Mouse (Mus musculus) layer of hippocampus, adult 8-10 months (tissue): ENCODE results near the gene Fam163b. TPM values are rescaled to one million over a fixed set of nuclear protein-coding genes. Genes with fewer than 3 reads are reported as not detected.
A peak's percentile ranks its signal among the peaks of the same experiment; 100 is the strongest.

ENCODE experiments used
- DNase-seq, 2 experiments: peaks; one replicate each; pipeline ENCODE4 v3.0.0; 2022; ENCODE audit warnings: low spot score in 2 of 2
- total RNA-seq, 4 experiments: library from RNA; stranded (reverse); gene quantifications; 2 replicates each; pipeline ENCODE4 v1.2.4; 2022

The Fam163b gene
- total RNA-seq: 100 to 1,000 TPM in 2 of 4 experiments, 10 to 100 TPM in 2; 87.0 to 124 (median 100) TPM

DNA sequence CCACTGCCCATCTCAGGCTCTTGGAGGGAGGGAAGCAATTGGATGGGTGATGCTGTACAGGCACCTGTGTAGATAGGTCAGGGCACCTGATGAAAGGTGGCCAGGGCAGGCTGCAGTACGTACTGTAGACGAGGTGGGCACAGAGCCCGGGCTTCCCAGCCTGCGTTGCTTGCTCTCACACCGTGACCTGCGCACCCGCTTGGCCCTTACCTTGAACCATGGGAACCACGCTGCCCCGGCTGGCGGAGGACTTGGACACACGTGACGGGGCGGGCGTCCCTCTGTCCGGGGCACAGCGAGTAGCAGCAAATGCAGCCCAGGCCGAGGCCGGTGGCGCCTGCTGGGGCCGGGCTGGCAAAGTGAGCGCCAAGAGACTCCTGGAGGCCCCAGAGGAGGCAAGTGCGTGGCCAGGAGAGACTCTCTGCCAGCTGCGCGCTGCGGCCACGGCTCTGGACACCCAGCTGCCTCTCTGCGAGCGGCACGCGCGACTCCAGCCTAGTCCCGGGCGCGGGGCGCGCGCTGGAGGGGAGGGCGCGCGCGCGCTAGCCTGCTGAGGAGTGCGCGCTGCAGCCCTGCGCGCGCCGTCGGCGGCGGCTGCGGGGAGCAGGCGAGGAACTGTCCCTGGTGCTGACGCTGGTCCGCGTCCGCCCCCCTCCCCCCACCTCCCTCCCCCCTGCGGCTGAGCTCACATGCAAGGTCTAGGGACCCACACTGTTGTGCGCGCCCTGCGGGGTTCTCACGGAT, at the start of gene Fam163b:
Fam163b (minus strand) TSS at position 542 of the 744 bp plus-strand sequence.
- DNase-seq: no peak

DNA sequence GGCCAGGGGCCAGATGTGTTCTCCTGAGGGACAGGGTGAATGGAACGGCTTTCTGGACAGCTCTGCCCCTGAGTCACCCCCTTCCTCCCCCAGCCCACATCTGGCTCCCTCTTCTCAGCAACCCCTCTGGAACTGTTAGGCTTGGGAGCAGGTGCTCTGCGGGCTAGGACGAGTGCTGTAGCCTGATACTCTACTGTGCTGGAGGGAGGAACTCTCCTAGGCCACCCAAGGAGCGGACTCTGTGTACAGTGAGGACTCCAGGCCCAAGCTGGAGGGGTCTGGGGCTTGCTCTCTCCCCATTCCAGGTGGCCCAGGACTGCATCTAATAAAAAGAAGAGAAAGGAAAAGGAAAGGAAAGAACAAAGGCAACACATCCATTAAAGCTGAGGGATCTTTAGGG, 47.7 kb upstream of the Fam163b start:
- no peak for DNase-seq

DNA sequence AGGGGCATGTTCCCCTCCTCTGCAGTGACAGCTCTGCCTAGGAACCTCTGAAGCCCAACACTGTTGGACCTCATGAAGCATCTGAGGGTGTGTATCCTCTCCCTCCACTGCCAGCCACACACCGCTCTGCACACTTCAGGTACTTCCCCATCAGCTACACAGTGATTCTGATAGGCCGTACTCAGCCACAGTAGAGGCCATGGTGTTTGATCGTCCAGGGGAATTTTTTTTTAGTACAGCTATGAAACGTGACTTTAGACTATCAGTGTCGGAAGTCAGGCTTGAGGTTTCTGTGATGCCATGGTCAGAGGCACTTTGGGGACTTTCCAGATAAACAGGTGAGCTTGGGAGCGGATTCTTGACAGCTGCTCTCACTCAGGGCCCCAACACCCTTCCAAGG, 45.2 kb upstream of the Fam163b start:
- no peak for DNase-seq

DNA sequence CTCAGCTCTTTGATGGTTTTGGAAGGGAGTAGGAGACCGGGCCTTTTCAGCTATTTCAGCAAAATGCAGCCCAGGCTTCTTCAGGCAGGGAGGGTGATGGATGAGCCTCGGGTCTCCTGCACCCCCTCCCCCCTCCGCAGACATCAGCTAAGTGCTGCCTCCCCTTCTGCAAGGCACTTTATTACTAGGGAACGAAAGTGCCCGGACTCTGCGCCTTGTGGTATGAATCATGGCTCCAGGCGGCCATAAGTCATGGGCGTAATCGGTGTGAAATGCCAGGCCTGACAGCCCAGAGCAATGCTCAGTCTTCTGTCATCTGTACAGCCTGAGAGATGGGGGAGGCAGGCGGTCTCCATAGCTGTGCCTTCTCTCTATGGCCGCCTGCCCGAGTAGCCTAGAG, 41.4 kb upstream of the Fam163b start:
- no peak for DNase-seq

DNA sequence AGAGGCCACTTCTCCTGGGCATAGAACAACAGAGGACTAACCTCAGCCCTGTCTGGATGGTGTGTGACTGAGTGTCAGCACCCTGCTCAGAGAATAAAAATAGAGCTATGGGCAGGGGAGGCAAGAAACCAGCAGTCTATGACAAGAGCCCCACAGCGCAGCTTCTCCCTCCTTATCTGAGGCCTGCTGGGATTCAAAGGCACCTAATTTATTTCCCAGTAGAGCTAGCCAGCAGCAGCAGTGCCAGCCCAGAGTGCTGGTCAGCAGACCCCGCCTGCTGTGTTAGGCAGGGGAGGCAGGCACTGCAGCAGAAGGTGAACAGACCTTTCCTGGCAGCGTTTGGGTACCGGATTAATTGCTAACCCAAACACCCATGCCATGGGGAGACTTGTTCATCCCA, 39.6 kb upstream of the Fam163b start:
- DNase-seq: no peak

DNA sequence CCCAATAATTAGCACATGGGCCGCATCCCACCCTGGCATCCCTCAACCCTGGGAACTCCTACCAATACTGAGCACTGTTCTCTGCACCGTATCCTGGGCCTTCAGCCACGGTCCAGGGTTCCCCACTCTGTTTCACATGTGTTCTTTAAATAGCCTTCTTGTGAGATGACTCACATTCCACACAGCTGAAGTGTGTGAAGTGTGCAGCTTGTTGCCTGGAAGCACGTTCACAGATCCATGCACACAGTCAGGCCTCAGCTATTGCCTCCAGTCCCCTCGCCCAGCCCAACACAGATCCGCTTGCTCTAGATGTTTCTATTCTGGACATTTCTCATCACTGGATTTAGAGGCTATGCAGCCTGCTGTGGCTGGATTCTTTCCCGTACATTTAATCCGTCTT, 36.8 kb upstream of the Fam163b start:
- no peak for DNase-seq

DNA sequence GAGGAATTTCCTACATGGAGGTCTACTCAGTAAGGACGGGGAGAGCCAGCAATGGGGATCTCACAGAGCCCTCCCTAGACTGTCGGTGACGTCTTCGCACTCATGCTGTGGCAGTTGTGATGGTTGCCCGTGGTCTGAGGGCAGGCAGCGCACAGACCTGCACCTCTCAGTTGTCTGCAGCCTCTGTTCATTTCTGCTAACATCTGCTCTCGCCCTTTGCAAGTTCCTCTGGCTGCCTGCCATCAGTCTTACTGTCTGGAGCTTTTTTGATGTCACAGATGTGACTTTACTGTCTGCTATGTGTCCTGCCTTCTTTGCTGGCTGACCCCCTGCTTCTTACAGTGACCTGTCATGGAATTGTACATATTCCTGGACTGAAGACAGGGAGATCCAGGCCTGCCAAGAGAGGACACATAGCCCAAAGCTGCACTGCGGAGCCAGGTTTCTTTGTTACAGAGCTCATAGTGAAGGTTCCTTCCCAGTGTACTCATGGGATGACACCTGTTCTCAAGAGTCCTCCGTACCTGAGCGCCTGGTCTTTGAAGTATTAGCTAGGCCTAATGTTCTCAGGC, 33.5 kb upstream of the Fam163b start:
- DNase-seq: no peak

DNA sequence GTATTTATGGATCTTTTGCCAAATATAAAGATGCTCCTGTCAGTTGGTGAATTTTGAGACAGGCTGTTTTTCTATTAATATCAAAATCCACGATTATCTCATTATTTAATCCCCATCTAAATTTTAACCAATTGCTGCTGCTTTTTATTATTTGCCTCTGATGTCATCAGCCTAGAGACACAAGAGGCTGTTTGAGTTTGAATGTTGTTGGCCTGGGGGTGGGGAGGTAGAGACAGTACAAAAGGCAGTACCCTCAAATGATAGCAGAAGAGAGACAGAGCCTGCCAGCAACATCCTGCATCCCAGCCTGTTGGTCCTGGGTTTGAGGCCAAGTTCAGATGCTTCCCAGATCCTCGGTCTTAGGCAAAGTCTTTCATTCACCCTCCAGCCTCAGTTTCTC, 32.0 kb upstream of the Fam163b start:
- no peak for DNase-seq

DNA sequence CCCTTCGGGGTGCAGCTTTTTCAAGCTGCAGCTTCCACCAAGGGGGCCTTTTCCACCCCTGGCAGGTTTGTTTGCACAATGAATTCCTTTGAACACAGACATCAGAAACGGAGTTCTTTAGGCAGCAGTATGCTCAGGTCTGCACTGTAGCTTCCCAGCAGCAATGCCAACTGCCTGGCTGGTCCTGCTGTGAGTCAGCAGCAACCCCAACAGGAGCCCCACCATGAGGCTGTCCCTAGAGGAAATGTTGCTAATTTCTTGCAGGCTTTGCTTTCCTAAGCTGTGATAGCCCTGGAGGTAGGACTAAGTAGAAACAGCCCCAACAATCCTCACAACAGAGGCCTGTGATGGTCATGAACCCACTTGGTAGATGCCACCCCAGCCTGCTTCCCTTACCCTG, 24.7 kb upstream of the Fam163b start:
- DNase-seq: no peak

DNA sequence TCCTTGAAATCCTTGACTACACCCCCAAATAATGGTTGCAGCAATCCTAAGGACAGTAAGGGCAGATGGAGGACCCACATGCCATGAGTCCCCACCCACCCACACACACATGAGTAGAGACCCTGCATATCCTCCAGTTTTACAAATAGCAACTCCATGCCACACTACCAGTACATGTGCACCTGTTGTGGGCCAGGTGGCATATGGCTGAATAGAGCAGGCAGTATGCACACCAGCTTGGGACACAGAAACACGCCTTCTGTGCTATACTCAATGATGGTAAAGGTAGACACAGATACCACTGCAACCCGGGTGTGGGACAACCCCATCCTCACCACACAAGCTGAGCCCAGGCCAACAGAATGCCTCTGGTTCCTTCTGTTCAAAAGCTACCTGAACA, 23.8 kb upstream of the Fam163b start:
- peak; percentile 75 for DNase-seq

DNA sequence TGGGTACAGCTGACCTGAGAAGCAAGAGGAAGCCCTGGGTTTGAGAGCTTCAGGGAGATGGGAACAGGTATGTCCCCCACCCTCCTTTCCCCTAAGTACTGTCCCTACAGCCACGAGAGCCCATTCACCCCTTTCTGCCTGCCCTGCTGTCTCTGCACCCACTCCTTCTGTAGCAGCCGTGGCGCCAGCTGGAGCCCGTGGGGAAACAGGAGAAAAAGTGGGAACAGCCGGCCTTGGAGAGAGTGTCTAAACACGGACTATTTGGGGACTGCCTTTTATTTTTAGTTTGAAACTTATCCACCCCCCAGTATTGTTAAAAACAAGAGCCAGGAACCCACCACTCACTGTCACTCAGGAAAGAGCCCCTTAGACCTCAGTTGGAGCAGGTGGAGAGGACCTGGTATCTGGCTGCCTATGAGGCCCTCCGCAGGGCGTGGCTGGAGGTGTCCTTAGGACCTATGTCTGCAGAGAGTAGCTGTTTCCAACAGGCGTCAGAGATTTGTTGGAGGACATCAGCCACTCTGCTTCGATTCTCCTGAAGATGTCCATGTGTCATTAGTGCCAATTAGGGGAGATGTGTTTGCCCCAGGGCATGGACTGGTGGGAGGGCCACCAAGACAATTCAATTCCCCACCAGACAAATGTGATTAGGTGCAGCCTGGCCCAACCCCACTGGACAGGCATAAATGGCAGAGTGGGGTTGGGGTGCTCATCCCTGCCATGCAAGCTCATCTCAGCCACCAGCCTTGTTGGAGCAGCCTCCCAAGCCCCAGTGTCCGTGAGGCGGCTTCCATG, 22.7 kb upstream of the Fam163b start, which contains the start of gene Dbh:
Dbh (plus strand) TSS at position 438 of the 795 bp plus-strand sequence.
- peak; percentile 73 to 75 for DNase-seq

DNA sequence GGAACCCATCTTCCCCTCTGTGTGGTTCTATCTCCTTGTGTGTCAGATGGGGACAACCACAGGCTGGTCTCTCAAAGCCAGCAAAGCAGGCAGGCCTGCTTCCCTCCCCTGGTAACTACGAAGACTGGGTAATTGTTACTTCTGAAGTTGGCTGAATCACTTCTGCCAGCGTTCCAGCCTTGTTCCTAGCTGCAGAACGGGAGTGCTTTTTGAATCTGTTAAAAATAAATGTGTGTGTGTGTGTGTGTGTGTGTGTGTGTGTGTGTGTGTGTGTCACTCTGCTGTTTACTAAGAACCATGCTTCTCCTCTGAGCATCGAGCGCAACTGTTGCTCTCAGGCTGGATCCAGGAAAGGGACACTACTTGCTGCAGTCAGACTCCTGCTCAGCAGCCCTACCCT, 21.6 kb upstream of the Fam163b start:
- DNase-seq: peak in 1 of 2 experiments; percentile 56

DNA sequence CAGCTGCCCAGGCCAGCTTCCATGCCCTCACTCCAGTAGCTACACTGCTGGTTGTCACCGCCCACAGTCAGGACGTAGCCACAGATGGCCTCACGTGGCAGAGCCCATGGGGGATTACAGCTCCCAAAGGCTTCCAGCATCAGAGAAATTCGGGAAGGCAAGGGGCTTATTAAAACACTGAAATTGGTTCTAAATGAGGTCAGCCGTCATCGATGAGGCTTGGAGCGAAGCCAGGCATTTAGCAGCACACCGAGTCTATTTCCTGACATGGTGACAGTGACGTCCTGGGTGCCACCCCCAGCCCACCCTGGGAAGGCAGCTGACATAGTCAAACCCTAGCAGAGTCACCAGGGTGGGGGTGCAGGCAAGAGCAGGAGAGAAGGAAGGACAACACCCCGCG, 20.4 kb upstream of the Fam163b start:
- DNase-seq: no peak

DNA sequence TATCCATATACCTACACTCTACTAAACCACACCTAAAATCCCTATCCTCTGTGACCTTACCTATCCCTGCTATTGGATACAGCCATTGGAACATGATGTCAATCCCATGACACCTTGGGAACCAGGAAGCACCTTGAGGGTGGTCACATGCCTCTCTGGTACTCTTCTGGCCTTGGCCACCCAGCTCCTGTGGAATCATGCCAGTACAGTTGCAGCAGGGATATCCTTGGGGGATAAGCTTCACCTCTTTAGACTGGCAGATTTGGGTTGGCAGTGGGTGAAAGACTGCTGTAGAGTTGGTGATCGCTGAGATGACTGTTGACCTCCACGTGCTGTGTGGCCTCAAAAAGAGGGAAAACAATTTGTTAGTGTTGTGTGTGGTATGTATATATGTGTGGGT, 19.2 kb upstream of the Fam163b start:
- no peak for DNase-seq

DNA sequence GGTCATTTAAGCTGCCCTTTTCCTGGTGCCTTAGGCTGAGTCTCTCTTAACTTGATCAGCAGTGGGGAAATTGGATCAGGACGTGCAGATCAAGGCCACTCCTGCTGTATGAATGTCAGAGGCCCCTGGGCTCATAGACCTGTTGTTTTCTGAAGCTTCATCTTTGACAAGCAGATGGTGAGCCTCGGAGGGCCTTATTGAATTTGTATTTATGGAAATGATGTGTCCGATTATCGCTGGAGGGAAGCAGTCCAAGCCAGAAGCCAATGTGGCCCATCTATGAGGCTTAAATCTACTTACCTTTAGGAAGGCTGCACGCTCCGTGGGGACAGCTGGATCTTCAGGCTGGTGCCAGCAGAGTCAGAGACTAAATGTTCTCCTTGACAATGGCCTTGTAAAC, 14.3 kb upstream of the Fam163b start:
- no peak for DNase-seq

DNA sequence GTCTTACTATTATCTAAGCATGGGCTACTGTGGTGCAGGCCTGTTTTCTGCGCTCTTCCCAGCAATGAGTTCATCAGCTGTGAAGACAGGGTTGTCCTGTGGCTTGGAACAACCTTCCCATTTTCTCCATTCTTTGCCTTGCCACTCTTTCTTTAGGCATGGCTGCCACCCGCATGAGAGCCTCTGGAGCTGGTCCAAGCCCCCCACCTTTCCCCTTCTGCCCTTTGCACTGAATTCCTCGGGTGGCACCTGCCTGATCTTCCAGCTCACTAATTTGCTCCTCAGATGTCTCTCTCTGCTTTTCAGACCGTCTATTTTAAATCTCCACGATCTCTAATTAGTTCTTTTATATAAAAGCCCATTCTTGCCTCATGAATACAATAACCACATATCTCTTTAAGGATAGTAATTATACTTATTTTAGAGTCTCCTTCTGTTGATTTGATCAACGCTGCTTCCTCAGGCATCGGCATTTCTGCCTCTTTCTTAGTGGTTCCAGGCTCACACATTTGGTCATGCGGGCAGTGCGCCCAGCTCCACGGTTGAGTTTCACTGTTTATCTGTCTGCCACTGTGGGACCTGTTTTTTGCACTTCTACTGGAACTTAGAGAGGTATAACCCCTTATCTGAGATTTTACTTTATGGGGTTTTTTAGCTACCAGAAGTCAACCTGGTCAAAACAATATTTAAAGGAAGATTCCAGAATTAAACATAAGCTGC, 12.3 kb upstream of the Fam163b start:
- DNase-seq: no peak

DNA sequence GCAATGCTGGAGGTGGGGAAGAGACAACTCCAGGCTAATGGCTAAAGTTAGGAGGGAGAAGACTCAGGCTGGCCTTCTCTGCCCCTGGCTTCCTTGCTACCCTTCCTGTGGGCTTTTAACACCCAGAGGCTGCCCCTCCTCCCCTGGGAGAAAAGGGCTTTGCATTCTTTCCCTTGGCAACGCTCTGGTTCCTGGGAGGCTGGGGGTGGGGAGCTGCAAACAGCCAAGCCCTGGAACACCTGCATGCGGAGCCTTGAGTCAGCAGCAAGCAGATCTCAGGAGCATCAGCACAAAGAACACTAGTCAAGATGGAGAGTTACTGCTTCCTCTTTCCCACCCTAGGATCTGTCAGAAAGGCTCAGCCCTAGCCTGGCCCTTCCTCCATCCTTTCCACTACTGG, 7.2 kb upstream of the Fam163b start:
- no peak for DNase-seq

DNA sequence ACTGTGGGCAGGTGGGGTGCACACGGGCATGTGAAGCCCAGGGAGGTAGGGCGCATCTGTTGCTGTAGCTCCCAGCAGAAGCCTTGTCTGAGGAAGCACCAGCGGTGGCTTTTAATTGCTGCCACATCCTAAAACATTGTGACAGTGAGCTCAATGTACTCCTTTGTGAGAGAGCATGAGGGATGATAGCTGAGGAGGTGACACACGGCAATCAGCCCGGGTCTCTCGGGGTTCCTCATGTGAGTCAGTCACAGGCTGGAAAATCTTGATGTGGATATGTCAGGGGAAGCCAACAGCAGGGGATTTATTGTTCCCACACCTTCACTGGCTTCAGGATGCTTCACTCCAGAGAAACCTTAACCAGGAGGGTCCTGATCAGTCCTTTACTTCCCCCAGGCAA, 4.5 kb upstream of the Fam163b start:
- DNase-seq: no peak

DNA sequence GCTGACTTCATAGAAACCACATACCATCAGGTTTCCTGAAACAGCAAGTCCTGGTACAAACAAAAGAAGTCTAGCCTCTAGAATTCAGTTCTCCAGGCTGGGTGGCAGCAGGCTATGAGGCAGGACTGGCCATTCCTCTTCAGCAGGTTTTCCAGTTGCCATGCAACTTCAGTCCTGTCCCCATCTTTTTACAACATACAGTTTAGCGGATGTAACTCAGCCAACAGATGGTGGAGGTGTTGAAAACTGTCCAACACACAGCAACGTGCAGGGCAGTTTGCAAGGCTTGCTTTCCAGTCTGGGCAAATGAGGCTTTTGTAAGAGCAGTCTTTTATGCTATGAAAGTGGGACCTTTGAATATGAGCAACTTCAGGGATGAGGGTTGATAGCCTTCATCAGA, 2.7 kb upstream of the Fam163b start:
- peak in 1 of 2 experiments; percentile 41 for DNase-seq

DNA sequence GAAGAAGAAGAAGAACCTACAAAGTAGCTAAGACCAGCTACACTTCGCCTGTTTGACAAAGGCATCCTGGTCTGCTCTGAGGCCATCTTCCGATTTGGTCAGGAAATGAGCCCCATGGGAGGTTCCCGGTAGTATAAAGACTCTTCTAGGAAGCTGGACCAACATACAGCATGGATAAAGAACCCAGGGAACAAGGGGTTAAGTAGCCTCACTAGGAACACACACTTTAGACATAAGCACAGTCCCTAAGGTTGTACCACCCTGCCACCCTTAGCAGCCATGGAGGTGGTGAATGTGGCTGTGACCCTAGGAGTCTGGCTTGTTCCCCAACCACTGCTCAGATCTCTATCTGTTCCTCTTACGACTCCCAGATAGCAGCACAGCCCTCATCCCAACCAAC, 3.9 kb downstream of the Fam163b start:
- no peak for DNase-seq

DNA sequence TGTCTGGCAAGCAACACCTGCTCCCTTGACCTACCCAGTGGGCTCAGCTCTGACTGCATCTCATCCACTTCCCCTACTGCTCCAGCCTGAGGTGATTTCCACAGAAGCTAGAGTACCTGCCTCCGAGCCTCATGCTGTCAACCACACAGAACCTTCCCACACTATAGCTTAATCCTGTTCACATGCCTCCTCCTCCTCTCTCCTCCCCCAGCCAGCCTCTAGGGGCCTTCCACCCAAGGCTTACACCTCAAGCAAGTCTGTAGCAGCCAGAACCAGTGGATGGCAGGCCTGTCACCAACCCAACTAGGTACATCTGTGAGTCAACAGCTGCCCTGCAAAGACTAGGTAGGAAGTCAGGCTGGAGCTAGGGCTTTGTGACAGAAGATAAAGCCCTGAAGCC, 5.5 kb downstream of the Fam163b start:
- DNase-seq: no peak

DNA sequence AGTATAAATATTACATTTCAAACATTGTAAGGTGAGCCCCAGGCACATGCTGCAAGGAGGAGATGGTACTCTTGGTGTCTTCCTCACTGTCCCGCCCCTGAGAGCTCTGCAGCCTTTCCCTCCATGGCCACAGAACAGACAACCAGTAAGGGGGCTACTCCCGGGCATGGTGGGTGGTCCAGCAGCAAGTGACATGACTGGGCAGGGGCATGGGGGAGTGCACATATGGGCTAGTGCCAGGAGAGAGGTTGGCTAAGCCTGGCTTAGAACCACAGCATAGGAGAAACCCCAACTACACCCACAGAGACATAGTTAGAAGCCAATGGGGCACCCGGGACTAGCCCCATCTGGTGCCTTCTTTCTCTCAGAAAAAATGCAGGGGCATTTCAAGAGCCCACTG, 6.0 kb downstream of the Fam163b start:
- no peak for DNase-seq
